Mouse (Mus musculus): ENCODE results near the gene Vps37b.

DNA sequence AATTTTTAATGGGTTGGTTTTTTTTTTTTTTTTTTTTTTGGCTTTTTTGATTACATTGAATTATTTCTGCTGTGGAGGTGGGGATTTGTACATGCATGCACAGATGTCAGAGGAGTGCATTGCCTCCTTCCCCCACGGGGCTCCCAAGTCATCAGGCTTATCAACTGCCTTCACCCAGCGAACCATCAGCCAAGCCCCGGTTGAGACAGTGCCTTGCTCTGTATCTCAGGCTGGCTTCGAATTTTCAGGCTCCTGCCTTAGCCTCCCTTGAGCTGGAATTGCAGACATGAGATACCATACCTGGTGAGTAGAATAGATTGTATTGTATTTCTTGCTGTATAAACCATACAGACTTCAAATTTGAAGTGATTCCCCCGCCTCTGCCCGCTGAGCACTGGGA is 7.5 kb upstream of the Vps37b start:
- no peak for TF ChIP-seq CTCF (IDR thresholded peaks at IDR 0.05; ENCODE audit: low read depth)
- TF ChIP-seq EP300 (IDR thresholded peaks at IDR 0.05; ENCODE audit: low read depth), result no peak
